13 mouse cellular contexts compared by ENCODE assay signal in genomic region chr12:88408323-88409047, GRCm38 (mm10). TPM values are rescaled to one million over a fixed set of nuclear protein-coding genes. Genes with fewer than 3 reads are reported as not detected.
DNase-seq lines count a peak whose midpoint lies in the region; ATAC-seq and TF ChIP-seq lines count a peak whose summit lies in the region.
"Had no signal": no experiment of that assay in that cellular context is flagged by ENCODE, and none has a peak within 500 bp of the region (broad histone marks: within the 10 kb centered on the region; RNA-seq: fewer than 3 reads in every experiment).

No protein-coding gene starts in this region.

- H3K4me2 ChIP-seq in kidney, embryonic 14.5 days (replicated peaks; ENCODE audit: low read depth, low read length), result no peak overlapping the region
- H3K4me2 ChIP-seq: heart, embryonic 13.5 days had no signal

- no peak overlapping the region for H3K9ac ChIP-seq in kidney, embryonic 14.5 days (ENCODE audit: low read depth, low read length)
- H3K9ac ChIP-seq: heart, embryonic 13.5 days; liver, embryonic 14.5 days had no signal

- H3K4me3 ChIP-seq in kidney, embryonic 14.5 days (ENCODE audit: low read length), result no peak overlapping the region
- no peak overlapping the region for H3K4me3 ChIP-seq in limb, embryonic 10.5 days
- no peak overlapping the region for H3K4me3 ChIP-seq in cerebellum, adult 2 months (replicated peaks; ENCODE audit: insufficient read depth, low read depth, low read length)
- H3K4me3 ChIP-seq: heart, embryonic 13.5 days had no signal

- DNase-seq in kidney, postnatal 14 days, result no peak
- peak; percentile 64 for DNase-seq in embryo, embryonic 10 days (ENCODE audit: low spot score)
- DNase-seq in limb, embryonic 10.5 days (ENCODE audit: low spot score), result no peak
- no peak for DNase-seq in cerebellum, adult 2 months
- no peak for DNase-seq in spleen, adult 12 weeks (ENCODE audit: low spot score)
- no peak for DNase-seq in testis, postnatal 14 days (ENCODE audit: low spot score)
- DNase-seq: adrenal gland, adult 8-10 months; kidney, postnatal 36 days; thymus, postnatal 4 days had no signal

- 57% methylated on average over 11 of the region's 11 CpGs for WGBS in kidney, embryonic 14.5 days
- 72% methylated on average over 11 of the region's 11 CpGs for WGBS in limb, embryonic 10.5 days
- WGBS in cerebellum, adult 2 months, result 64% methylated on average over 11 of the region's 11 CpGs

- no peaks in the 10 kb centered on the region for H3K9me3 ChIP-seq in kidney, embryonic 14.5 days (ENCODE audit: control insufficient read depth, low read length)
- no peaks in the 10 kb centered on the region for H3K9me3 ChIP-seq in limb, embryonic 10.5 days (replicated peaks)
- H3K9me3 ChIP-seq: heart, embryonic 13.5 days had no signal

- 0 out of 2 replicates have a peak, but pooled peaks have one; percentile 18 for ATAC-seq in kidney, embryonic 14.5 days (ENCODE audit: low FRiP score, low TSS enrichment)
- ATAC-seq in CD4-positive, CD25-positive, alpha-beta regulatory T cell, adult 4 months, result peak; percentile 91

- no peak for TF ChIP-seq CTCF in cerebellum, adult 2 months (IDR thresholded peaks at IDR 0.05; ENCODE audit: borderline replicate concordance, insufficient read depth, low read depth, low read length)

- H3K36me3 ChIP-seq in kidney, embryonic 14.5 days (ENCODE audit: control insufficient read depth, insufficient read depth, low read length), result no peaks in the 10 kb centered on the region
- H3K36me3 ChIP-seq in limb, embryonic 10.5 days, result peaks cover 10% of the 10 kb centered on the region; the same call in 1 of the 2 replicates

- no peaks in the 10 kb centered on the region for H3K4me1 ChIP-seq in kidney, embryonic 14.5 days (ENCODE audit: control insufficient read depth, insufficient read depth, low read length)
- H3K4me1 ChIP-seq in limb, embryonic 10.5 days, result peaks cover 5% of the 10 kb centered on the region; the same call in 1 of the 2 replicates
- peaks cover 7% of the 10 kb centered on the region for H3K4me1 ChIP-seq in cerebellum, adult 2 months (ENCODE audit: control insufficient read depth, insufficient read depth, low read length)
- H3K4me1 ChIP-seq: heart, embryonic 13.5 days had no signal

- H3K27me3 ChIP-seq in kidney, embryonic 14.5 days (ENCODE audit: control insufficient read depth, insufficient read depth, low read length), result no peaks in the 10 kb centered on the region
- no peaks in the 10 kb centered on the region for H3K27me3 ChIP-seq in limb, embryonic 10.5 days (ENCODE audit: low read depth, poor library complexity, severe bottlenecking)
- no peaks in the 10 kb centered on the region; the same call in 1 of the 2 replicates for H3K27me3 ChIP-seq in cerebellum, adult 2 months (ENCODE audit: control insufficient read depth, insufficient read depth, low read length)
- H3K27me3 ChIP-seq: heart, embryonic 13.5 days had no signal

- H3K27ac ChIP-seq in kidney, embryonic 14.5 days (ENCODE audit: low read depth, low read length), result no peak overlapping the region
- H3K27ac ChIP-seq in limb, embryonic 10.5 days, result 0 out of 2 replicates have a peak overlapping the region, but pooled peaks have one; percentile 10
- H3K27ac ChIP-seq in cerebellum, adult 2 months (ENCODE audit: insufficient read depth, low read length), result no peak overlapping the region
- H3K27ac ChIP-seq: heart, embryonic 13.5 days; liver, embryonic 14.5 days had no signal

- no peak for TF ChIP-seq POLR2A in cerebellum, adult 2 months (IDR thresholded peaks at IDR 0.05; ENCODE audit: borderline replicate concordance, insufficient read depth, low read length)

RNA-seq across cellular contexts. Expression of gene Adck1, which starts 48.1 kb away (rescaled TPM):
- polyA plus RNA-seq in kidney, embryonic 14.5 days (2014; fragmentation: Nextera tagmentation; extraction: Ambion mirVana), result 16.0 and 17.3 TPM in 2 replicates
- 10 to 100 TPM; 11.5 to 21.0 TPM for polyA plus RNA-seq in CD4-positive, CD25-positive, alpha-beta regulatory T cell, adult 4 months (2017; shearing (Covaris generic))
- polyA plus RNA-seq in limb, embryonic 10.5 days (2016; fragmentation: Nextera tagmentation; extraction: Ambion mirVana), result 20.0 and 21.8 TPM in 2 replicates
- 36.4 and 36.7 TPM in 2 replicates for polyA plus RNA-seq in cerebellum, adult 2 months (2012; rRNA removed)
